Mouse (Mus musculus) liver, embryonic 14 days (tissue): ENCODE measurements around the gene Cd19. TPM values are rescaled to one million over a fixed set of nuclear protein-coding genes. Genes with fewer than 3 reads are reported as not detected.

ENCODE experiments used
- polyA plus RNA-seq: library from polyadenylated mRNA; depleted of rRNA; stranded (reverse); fragments of >200 nt; gene quantifications from 2 replicates; pipeline ENCODE4 v1.2.3, GENCODE M21; 2012; rRNA removed

The Cd19 gene
- polyA plus RNA-seq, result 0.28 and 0.39 TPM in 2 replicates

GRCm38 (mm10) chr7:126414725-126415124 is at the start of gene Cd19:
Gene Cd19, minus strand, starts transcription at chr7:126414889.

GRCm38 (mm10) chr7:126463004-126463403 is 48.3 kb upstream of the Cd19 start, which contains the start of gene Atp2a1:
Gene Atp2a1, minus strand, starts transcription at chr7:126463108.

GRCm38 (mm10) chr7:126428631-126429502 is 14.2 kb upstream of the Cd19 start, which contains the start of gene Rabep2:
Gene Rabep2, plus strand, starts transcription at chr7:126428759.

GRCm38 (mm10) chr7:126396298-126397119 is 18.2 kb downstream of the Cd19 start, which contains the start of gene Nfatc2ip:
Gene Nfatc2ip, minus strand, starts transcription at chr7:126396737.

GRCm38 (mm10) chr7:126377278-126378158 is 37.2 kb downstream of the Cd19 start, which contains the start of gene Spns1:
Gene Spns1, minus strand, starts transcription at chr7:126377450.

GRCm38 (mm10) chr7:126369393-126369792 is 45.3 kb downstream of the Cd19 start, which contains the start of gene Lat:
Gene Lat, minus strand, starts transcription at chr7:126369570.

Other genes starting within 250 kb of the Cd19 start
- 38.1 and 45.6 TPM in 2 replicates for gene Xpo6, start 214.4 kb downstream of the Cd19 start, polyA plus RNA-seq
- 0.77 and 0.89 TPM in 2 replicates for gene Sbk1, start 142.3 kb downstream of the Cd19 start, polyA plus RNA-seq
- 7.6 and 7.8 TPM in 2 replicates for gene Lat, start 45.3 kb downstream of the Cd19 start, polyA plus RNA-seq
- gene Spns1, start 37.4 kb downstream of the Cd19 start, polyA plus RNA-seq, result 18.6 and 18.9 TPM in 2 replicates
- gene Nfatc2ip, start 18.2 kb downstream of the Cd19 start, polyA plus RNA-seq, result 6.6 and 8.4 TPM in 2 replicates
- gene Rabep2, start 13.9 kb upstream of the Cd19 start, polyA plus RNA-seq, result 3.7 and 4.3 TPM in 2 replicates
- gene Atp2a1, start 48.2 kb upstream of the Cd19 start, polyA plus RNA-seq, result 0.07 and 2.3 TPM in 2 replicates
- gene Sh2b1, start 60.5 kb upstream of the Cd19 start, polyA plus RNA-seq, result 11.3 and 12.5 TPM in 2 replicates
- gene Tufm, start 72.5 kb upstream of the Cd19 start, polyA plus RNA-seq, result 64.3 and 72.3 TPM in 2 replicates
- 34.5 and 42.6 TPM in 2 replicates for gene Atxn2l, start 88.5 kb upstream of the Cd19 start, polyA plus RNA-seq
- gene Eif3c, start 151.5 kb upstream of the Cd19 start, polyA plus RNA-seq, result 62.2 and 63.9 TPM in 2 replicates
- gene Apobr, start 170.1 kb upstream of the Cd19 start, polyA plus RNA-seq, result 1.5 and 1.8 TPM in 2 replicates
- 7.1 and 8.9 TPM in 2 replicates for gene Cln3, start 170.9 kb upstream of the Cd19 start, polyA plus RNA-seq
- gene Il27, start 180.1 kb upstream of the Cd19 start, polyA plus RNA-seq, result 0.05 TPM in 1 of 2 replicates, not detected in the other
- 2.1 and 2.9 TPM in 2 replicates for gene Nupr1, start 216.0 kb upstream of the Cd19 start, polyA plus RNA-seq
- 24.7 and 26.9 TPM in 2 replicates for gene Sgf29, start 234.4 kb upstream of the Cd19 start, polyA plus RNA-seq